Mouse (Mus musculus): Measurements from ENCODE around the gene Nyap1. TPM values are rescaled to one million over a fixed set of nuclear protein-coding genes. Genes with fewer than 3 reads are reported as not detected.

Nyap1 gene
- polyA plus RNA-seq, 2 experiments: 0.05 to 0.96 TPM

GRCm38 (mm10) chr5:137768475-137768874 is 27.1 kb upstream of the Nyap1 start:
- Histone ChIP-seq H3K27me3 (ENCODE audit: control insufficient read depth, insufficient read depth, low read length) (no peaks in the 10 kb centered on the region), H3K9me3 (ENCODE audit: control insufficient read depth, low read length) (no peaks in the 10 kb centered on the region), H3K36me3 (replicated peaks; ENCODE audit: control insufficient read depth, insufficient read depth, low read depth) (no peaks in the 10 kb centered on the region), H3K9ac (replicated peaks) (no peak overlapping the region), H3K4me2 (ENCODE audit: low read depth) (no peak overlapping the region), H3K4me3 (ENCODE audit: insufficient read depth in 1 of 2, low read depth in 2 of 2, low read length in 2 of 2) (no peak overlapping the region), H3K27ac (no peak overlapping the region), H3K4me1 (replicated peaks; ENCODE audit: control insufficient read depth in 2 of 2, insufficient read depth in 2 of 2, low read length in 1 of 2) (peaks cover 0 to 9% of the 10 kb centered on the region in 2 experiments; a peak in 2 of 4 replicates)
- no peak for DNase-seq (ENCODE audit: low read depth in 3 of 3, low spot score in 3 of 3)
- WGBS (ENCODE audit: insufficient replicate concordance): 50% methylated on average over 1 of the region's 1 CpGs
- ATAC-seq (ENCODE audit: insufficient read depth): no peak
- TF ChIP-seq EP300 (IDR thresholded peaks at IDR 0.05; ENCODE audit: low read depth) (no peak), CTCF (IDR thresholded peaks at IDR 0.05; ENCODE audit: low read depth) (no peak)

- ATAC-seq (ENCODE audit: insufficient read depth) (no peak), DNase-seq (ENCODE audit: low read depth in 3 of 3, low spot score in 3 of 3) (no peak)
- Histone ChIP-seq H3K4me3 (ENCODE audit: insufficient read depth in 1 of 2, low read depth in 2 of 2, low read length in 2 of 2) (no peak overlapping the region), H3K36me3 (replicated peaks; ENCODE audit: control insufficient read depth, insufficient read depth, low read depth) (no peaks in the 10 kb centered on the region), H3K27ac (no peak overlapping the region), H3K4me1 (replicated peaks; ENCODE audit: control insufficient read depth in 2 of 2, insufficient read depth in 2 of 2, low read length in 1 of 2) (no peaks in the 10 kb centered on the region), H3K9ac (replicated peaks) (no peak overlapping the region), H3K4me2 (ENCODE audit: low read depth) (no peak overlapping the region), H3K27me3 (ENCODE audit: control insufficient read depth, insufficient read depth, low read length) (no peaks in the 10 kb centered on the region), H3K9me3 (ENCODE audit: control insufficient read depth, low read length) (no peaks in the 10 kb centered on the region)
- 52% methylated on average over 3 of the region's 3 CpGs for WGBS (ENCODE audit: insufficient replicate concordance)
- TF ChIP-seq CTCF (IDR thresholded peaks at IDR 0.05; ENCODE audit: low read depth): peak; percentile 79
- no peak for TF ChIP-seq EP300 (IDR thresholded peaks at IDR 0.05; ENCODE audit: low read depth)
Observed at GRCm38 (mm10) chr5:137766270-137766669, 24.9 kb upstream of the Nyap1 start.

GRCm38 (mm10) chr5:137764609-137765340 is 23.4 kb upstream of the Nyap1 start:
- 64% methylated on average over 9 of the region's 9 CpGs for WGBS (ENCODE audit: insufficient replicate concordance)
- ATAC-seq (ENCODE audit: insufficient read depth): no peak
- no peak overlapping the region for H3K4me2 ChIP-seq (ENCODE audit: low read depth)

GRCm38 (mm10) chr5:137759971-137760412 is 18.6 kb upstream of the Nyap1 start:
- peaks cover 33% of the 10 kb centered on the region for H3K36me3 ChIP-seq (replicated peaks; ENCODE audit: control insufficient read depth, insufficient read depth, low read depth)
- H3K27ac ChIP-seq: no peak overlapping the region
- no peak overlapping the region for H3K4me2 ChIP-seq (ENCODE audit: low read depth)
- DNase-seq (ENCODE audit: low read depth in 3 of 3, low spot score in 3 of 3) (peak; percentile 68 to 75 (median 73)), ATAC-seq (ENCODE audit: insufficient read depth) (peak; percentile 61)
- H3K4me1 ChIP-seq (replicated peaks; ENCODE audit: control insufficient read depth in 2 of 2, insufficient read depth in 2 of 2, low read length in 1 of 2): no peaks in the 10 kb centered on the region
- 41% methylated on average over 4 of the region's 4 CpGs for WGBS (ENCODE audit: insufficient replicate concordance)
- no peak for TF ChIP-seq EP300 (IDR thresholded peaks at IDR 0.05; ENCODE audit: low read depth)
- peak; percentile 98 for TF ChIP-seq CTCF (IDR thresholded peaks at IDR 0.05; ENCODE audit: low read depth)
- H3K9me3 ChIP-seq (ENCODE audit: control insufficient read depth, low read length): no peaks in the 10 kb centered on the region
- no peak overlapping the region for H3K9ac ChIP-seq (replicated peaks)
- H3K4me3 ChIP-seq (ENCODE audit: insufficient read depth in 1 of 2, low read depth in 2 of 2, low read length in 2 of 2): no peak overlapping the region
- no peaks in the 10 kb centered on the region for H3K27me3 ChIP-seq (ENCODE audit: control insufficient read depth, insufficient read depth, low read length)

More at GRCm38 (mm10) chr5:137764609-137765340, 23.4 kb upstream of the Nyap1 start:
- Histone ChIP-seq H3K27ac (no peak overlapping the region), H3K4me3 (ENCODE audit: insufficient read depth in 1 of 2, low read depth in 2 of 2, low read length in 2 of 2) (no peak overlapping the region), H3K9me3 (ENCODE audit: control insufficient read depth, low read length) (no peaks in the 10 kb centered on the region), H3K36me3 (replicated peaks; ENCODE audit: control insufficient read depth, insufficient read depth, low read depth) (no peaks in the 10 kb centered on the region), H3K9ac (replicated peaks) (no peak overlapping the region), H3K4me1 (replicated peaks; ENCODE audit: control insufficient read depth in 2 of 2, insufficient read depth in 2 of 2, low read length in 1 of 2) (no peaks in the 10 kb centered on the region), H3K27me3 (ENCODE audit: control insufficient read depth, insufficient read depth, low read length) (no peaks in the 10 kb centered on the region)
- DNase-seq (ENCODE audit: low read depth in 3 of 3, low spot score in 3 of 3): no peak
- TF ChIP-seq EP300 (IDR thresholded peaks at IDR 0.05; ENCODE audit: low read depth) (no peak), CTCF (IDR thresholded peaks at IDR 0.05; ENCODE audit: low read depth) (no peak)

- H3K9me3 ChIP-seq (ENCODE audit: control insufficient read depth, low read length): no peaks in the 10 kb centered on the region
- H3K4me1 ChIP-seq (replicated peaks; ENCODE audit: control insufficient read depth in 2 of 2, insufficient read depth in 2 of 2, low read length in 1 of 2): no peaks in the 10 kb centered on the region
- peaks cover 34% of the 10 kb centered on the region for H3K36me3 ChIP-seq (replicated peaks; ENCODE audit: control insufficient read depth, insufficient read depth, low read depth)
- H3K27ac ChIP-seq: no peak overlapping the region
- 86% methylated on average over 19 of the region's 19 CpGs for WGBS (ENCODE audit: insufficient replicate concordance)
- H3K4me2 ChIP-seq (ENCODE audit: low read depth): no peak overlapping the region
- TF ChIP-seq CTCF (IDR thresholded peaks at IDR 0.05; ENCODE audit: low read depth) (no peak), EP300 (IDR thresholded peaks at IDR 0.05; ENCODE audit: low read depth) (no peak)
- H3K9ac ChIP-seq (replicated peaks): no peak overlapping the region
- DNase-seq (ENCODE audit: low read depth in 3 of 3, low spot score in 3 of 3) (no peak), ATAC-seq (ENCODE audit: insufficient read depth) (no peak)
- H3K4me3 ChIP-seq (ENCODE audit: insufficient read depth in 1 of 2, low read depth in 2 of 2, low read length in 2 of 2): no peak overlapping the region
- H3K27me3 ChIP-seq (ENCODE audit: control insufficient read depth, insufficient read depth, low read length): no peaks in the 10 kb centered on the region
Observed at GRCm38 (mm10) chr5:137758921-137759534, 17.6 kb upstream of the Nyap1 start.

Measured in liver, embryonic 14.5 days (tissue).